Mouse (Mus musculus) heart, adult 9 months (tissue): Measurements from ENCODE around the gene Kank4.
"Not testable (repeated sequence)": the region's sequence is repeated elsewhere in the genome, so short reads cannot be mapped to it uniquely, and the experiment has no call there.

Experiments
- DNase-seq, 2 experiments: peaks; one replicate each; pipeline ENCODE4 v3.0.0; 2022; ENCODE audit warnings: low spot score in 2 of 2

Gene Kank4

GRCm38 (mm10) chr4:98776721-98777427 lies 40.5 kb downstream of the Kank4 start:
- DNase-seq: no peak

- DNase-seq: no peak
Measured at GRCm38 (mm10) chr4:98773785-98774184, 43.6 kb downstream of the Kank4 start.

GRCm38 (mm10) chr4:98767134-98768133 lies 49.9 kb downstream of the Kank4 start:
- no peak for DNase-seq

- peak in 1 of 2 experiments; percentile 13 for DNase-seq
Measured at GRCm38 (mm10) chr4:98758872-98759518, 58.3 kb downstream of the Kank4 start.

GRCm38 (mm10) chr4:98758012-98758821 lies 59.1 kb downstream of the Kank4 start:
- DNase-seq: no peak

GRCm38 (mm10) chr4:98756141-98756540 lies 61.2 kb downstream of the Kank4 start:
- no peak for DNase-seq

- no peak for DNase-seq
Measured at GRCm38 (mm10) chr4:98754456-98754855, 62.9 kb downstream of the Kank4 start.

GRCm38 (mm10) chr4:98743906-98744210 lies 73.5 kb downstream of the Kank4 start:
- DNase-seq: no peak

GRCm38 (mm10) chr4:98743209-98743905 lies 74.0 kb downstream of the Kank4 start:
- DNase-seq: no peak

- no peak for DNase-seq
Measured at GRCm38 (mm10) chr4:98739753-98740152, 77.6 kb downstream of the Kank4 start.

GRCm38 (mm10) chr4:98733660-98734059 lies 83.7 kb downstream of the Kank4 start:
- no peak for DNase-seq

- DNase-seq: no peak
Measured at GRCm38 (mm10) chr4:98728716-98729115, 88.6 kb downstream of the Kank4 start.

GRCm38 (mm10) chr4:98727959-98728347 lies 89.4 kb downstream of the Kank4 start:
- no peak for DNase-seq

- no peak for DNase-seq
Measured at GRCm38 (mm10) chr4:98727295-98727958, 89.9 kb downstream of the Kank4 start.

- DNase-seq: no peak
Measured at GRCm38 (mm10) chr4:98726590-98727237, 90.6 kb downstream of the Kank4 start, which contains the start of gene L1td1. Gene L1td1 (plus strand): TSS chr4:98726734.

GRCm38 (mm10) chr4:98725439-98725838 lies 91.9 kb downstream of the Kank4 start:
- no peak for DNase-seq

- not testable (repeated sequence) for DNase-seq
Measured at GRCm38 (mm10) chr4:98724682-98725081, 92.7 kb downstream of the Kank4 start.

- peak in 1 of 2 experiments; percentile 23 for DNase-seq
Measured at GRCm38 (mm10) chr4:98722454-98722853, 94.9 kb downstream of the Kank4 start.

- DNase-seq: no peak
Measured at GRCm38 (mm10) chr4:98718547-98718917, 98.8 kb downstream of the Kank4 start.
